Mouse (Mus musculus) urinary bladder, adult 2 months (tissue): Measurements from ENCODE around the gene Tepsin. TPM values are rescaled to one million over a fixed set of nuclear protein-coding genes. Genes with fewer than 3 reads are reported as not detected.

Experiments
- DNase-seq: peaks from one replicate; pipeline ENCODE4 v3.0.0; 2022; ENCODE audit warnings: low spot score
- polyA plus RNA-seq: library from polyadenylated mRNA; depleted of rRNA; stranded (reverse); fragments of >200 nt; gene quantifications from 2 replicates; pipeline ENCODE4 v1.2.3, GENCODE M21; 2012

The Tepsin gene
- polyA plus RNA-seq, 1 experiment = 38.5 TPM

DNA sequence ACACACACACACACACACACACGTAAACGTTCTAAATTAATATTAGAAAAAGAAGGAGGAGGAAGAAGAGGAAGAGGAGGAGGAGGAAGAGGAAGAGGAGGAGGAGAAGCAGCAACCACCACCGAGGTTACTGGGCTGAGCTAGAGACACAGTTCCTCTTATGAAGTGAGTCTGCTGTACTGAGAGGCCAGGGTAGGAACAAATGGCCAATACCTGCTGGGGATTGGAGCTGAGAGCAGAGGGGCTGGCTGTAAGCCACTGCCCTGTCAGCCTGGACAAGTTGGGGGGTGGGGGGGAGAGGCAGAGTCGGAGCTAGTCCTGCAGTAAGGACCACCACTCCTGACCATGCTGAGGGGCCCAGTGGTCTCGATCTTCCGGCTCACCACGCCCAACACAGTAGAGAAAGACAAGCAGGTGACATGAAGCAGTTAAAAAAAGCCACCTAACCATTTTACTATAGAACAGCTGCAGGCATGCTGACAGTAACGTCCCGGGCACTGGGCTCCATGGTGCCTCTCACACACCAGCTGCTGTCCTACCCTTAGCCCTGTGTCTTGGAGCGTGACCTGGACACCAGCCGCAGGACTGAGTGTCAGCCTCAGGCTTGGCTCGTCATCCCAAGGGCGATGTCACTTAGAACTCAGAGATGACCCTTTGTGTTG lies 34.4 kb downstream of the Tepsin start:
- no peak for DNase-seq

DNA sequence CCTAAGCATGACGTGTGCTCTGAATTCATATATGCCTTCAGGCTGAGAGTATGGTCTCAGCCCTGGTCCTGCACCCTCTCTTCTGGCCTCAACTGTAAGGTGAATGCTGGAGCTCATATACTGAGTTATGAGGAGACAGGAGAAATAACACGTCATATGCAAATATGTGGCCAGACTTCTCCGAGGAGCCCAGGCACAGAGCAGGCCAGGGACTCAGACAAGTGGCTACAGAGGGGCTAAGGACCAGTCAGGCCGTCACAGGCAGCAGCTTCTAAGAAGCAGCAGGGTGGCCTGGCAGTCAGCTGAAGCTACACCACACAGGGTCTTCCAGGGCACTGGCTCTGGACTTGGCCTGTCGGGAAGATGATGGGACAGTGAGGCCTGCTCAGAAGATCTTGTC lies 35.2 kb downstream of the Tepsin start:
- DNase-seq = no peak

- DNase-seq = no peak
Observed at GRCm38 (mm10) chr11:120060634-120061033, 37.9 kb downstream of the Tepsin start.

DNA sequence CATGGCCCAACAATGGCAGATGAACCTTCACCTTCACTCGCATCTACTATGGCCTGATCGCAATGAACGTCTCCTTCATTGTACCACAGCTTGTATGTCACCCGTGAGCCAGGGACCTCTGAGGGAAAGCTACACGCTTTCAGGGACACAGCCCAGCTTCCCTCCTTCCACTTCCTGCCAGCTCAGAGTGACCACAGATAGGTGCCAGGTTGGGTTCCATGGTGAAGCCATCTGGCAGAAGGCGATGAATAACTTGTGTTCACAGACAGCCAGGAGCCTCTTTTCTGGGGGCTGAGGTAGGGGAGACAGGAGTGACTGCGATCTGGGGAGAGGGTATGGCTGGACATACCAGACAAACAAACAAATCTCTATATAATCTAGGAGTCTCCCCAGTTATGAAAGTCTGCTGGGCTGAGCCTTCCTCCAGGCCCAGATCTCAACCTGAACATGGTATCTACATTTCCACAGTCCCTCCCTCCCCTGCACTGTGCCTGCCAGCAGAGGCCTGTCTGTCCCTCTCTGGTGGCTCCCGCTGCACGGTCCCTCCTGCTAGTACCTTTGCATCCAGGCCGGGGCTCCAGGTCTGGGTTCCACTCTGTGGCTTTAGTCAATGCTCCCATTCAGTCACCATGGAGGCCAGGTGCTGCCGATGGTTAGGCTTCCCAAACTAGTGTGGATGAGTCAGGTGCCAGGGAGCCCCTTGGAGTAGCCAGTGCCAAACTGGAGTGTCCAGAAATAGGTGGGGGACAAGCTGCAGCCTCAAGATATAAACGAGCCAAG lies 42.4 kb downstream of the Tepsin start:
- no peak for DNase-seq

GRCm38 (mm10) chr11:120053846-120054245 lies 44.7 kb downstream of the Tepsin start:
- DNase-seq = no peak

DNA sequence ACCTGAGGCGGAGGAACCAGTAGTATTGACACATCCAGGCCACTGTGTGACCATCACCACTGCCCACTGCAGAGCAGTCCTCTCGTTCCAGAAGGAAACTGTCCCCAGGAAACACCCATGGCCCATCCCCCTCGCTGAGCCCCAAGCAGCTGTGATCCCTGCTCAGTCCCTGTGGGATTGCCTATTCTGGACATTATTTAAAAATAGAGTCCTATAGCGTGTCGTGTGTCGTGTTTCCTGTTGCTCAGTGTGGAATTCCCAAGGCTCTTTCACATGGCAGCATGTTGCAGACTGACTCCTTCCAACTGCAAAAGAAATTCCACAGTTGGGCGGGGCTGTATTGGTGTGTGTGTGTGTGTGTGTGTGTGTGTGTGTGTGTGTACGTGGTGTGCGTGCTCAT lies 46.3 kb downstream of the Tepsin start:
- DNase-seq = no peak

- no peak for DNase-seq
Observed at GRCm38 (mm10) chr11:120051124-120051811, 47.3 kb downstream of the Tepsin start.

DNA sequence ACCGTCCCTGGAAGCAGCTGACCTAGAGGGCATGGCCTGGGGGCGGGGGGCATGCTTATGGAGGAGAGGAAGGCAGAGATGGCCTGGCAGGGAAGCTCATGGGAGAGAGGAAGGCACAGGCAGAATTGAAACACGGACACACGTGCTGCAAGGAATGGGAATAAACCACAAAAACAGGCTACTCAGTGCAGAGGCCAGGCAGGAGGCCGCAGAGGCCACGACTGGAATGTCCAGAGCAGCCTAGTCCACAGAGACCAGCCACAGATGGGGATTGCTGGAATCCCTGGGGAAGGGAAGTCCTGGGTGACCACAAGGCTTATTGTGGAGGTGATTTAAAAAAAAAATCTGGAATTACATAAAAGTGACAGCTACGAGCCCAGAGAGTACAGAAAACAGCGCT lies 49.5 kb downstream of the Tepsin start:
- DNase-seq = no peak

GRCm38 (mm10) chr11:120048252-120048556 lies 50.3 kb downstream of the Tepsin start:
- DNase-seq = no peak

- DNase-seq = no peak
Observed at GRCm38 (mm10) chr11:120047531-120048251, 50.8 kb downstream of the Tepsin start.

GRCm38 (mm10) chr11:120046553-120047191 lies 51.9 kb downstream of the Tepsin start, which contains the start of gene Aatk:
Gene Aatk, minus strand, starts transcription at chr11:120047167.
- no peak for DNase-seq

GRCm38 (mm10) chr11:120045839-120046552 lies 52.5 kb downstream of the Tepsin start:
- DNase-seq = no peak

DNA sequence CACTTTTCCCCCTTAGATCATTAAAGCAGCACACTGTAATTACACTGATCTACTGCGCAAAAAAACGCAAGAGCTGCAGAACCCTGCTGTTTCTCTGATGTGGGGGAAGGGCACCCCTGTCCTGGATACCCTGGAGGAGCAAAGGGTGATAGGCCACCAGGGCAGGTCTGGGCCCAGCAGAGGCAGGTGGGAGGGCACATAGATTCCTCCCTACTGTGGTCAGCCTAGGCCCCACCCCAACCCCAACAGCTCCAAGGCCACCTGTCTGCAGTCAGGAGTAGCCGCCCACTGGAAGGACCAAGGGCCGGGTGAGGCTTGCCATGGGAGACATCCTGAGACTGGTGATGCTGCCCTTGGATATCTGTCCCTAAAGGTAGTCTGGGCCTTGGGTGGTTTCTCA lies 53.2 kb downstream of the Tepsin start:
- DNase-seq = no peak

GRCm38 (mm10) chr11:120042141-120042838 lies 56.2 kb downstream of the Tepsin start:
- no peak for DNase-seq

- DNase-seq = no peak
Observed at GRCm38 (mm10) chr11:120041191-120042123, 57.1 kb downstream of the Tepsin start.
